Mouse (Mus musculus) E14TG2a.4 (cell line): Measurements from ENCODE around the gene Fam102b.

ENCODE experiments used
- CTCF ChIP-seq: conservative IDR thresholded peaks from 2 replicates; pipeline ENCODE4 v1.5.1; 2014; ENCODE audit warnings: low read length
- POU5F1 ChIP-seq: IDR thresholded peaks from 2 replicates; pipeline ENCODE4 v1.6.1; 2014; ENCODE audit warnings: low read length, borderline replicate concordance

DNA sequence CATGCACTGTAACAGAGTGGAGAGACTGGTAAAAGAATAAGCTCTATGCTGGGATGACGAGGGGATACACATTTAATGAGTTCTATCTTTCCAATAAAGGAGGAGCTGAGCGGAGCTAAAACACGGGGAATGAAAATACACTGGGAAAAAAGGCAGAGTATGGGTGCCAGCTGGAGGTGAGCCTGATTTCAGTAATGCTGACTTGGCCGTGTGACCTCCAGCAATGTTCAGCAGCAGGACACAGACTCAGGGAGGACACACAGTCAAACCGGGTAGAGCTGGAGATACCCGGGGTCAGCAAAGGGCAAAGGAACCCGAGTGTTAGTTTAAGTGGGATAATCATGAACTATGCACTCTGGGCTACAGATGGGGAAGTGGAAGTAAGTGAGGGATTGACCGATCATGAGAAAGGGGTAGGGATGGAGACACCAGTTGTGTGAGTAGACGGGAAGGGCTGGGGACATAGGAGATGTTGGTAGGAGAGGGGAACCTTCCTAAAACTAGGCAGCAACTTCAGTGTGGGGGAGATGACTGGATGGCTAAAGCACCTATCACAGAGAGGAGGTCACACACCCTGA lies 37.3 kb downstream of the Fam102b start:
- TF ChIP-seq CTCF (no peak), POU5F1 (no peak)
